Mouse (Mus musculus): ENCODE data around the gene Cerk.

- TF ChIP-seq EP300 (IDR thresholded peaks at IDR 0.05; ENCODE audit: low read length) (no peak), CHD2 (IDR thresholded peaks at IDR 0.05; ENCODE audit: low read length) (no peak), RCOR1 (conservative IDR thresholded peaks at IDR 0.05; ENCODE audit: low read depth, low read length) (no peak), USF1 (IDR thresholded peaks at IDR 0.05; ENCODE audit: low read depth, low read length) (no peak), SIN3A (IDR thresholded peaks at IDR 0.05; ENCODE audit: low read length) (no peak), ZKSCAN1 (IDR thresholded peaks at IDR 0.05; ENCODE audit: borderline replicate concordance, low read depth, low read length) (no peak), UBTF (IDR thresholded peaks at IDR 0.05; ENCODE audit: low read depth, low read length) (no peak), SMC3 (IDR thresholded peaks at IDR 0.05; ENCODE audit: low read depth, low read length) (no peak), JUND (conservative IDR thresholded peaks at IDR 0.05; ENCODE audit: low read depth, low read length) (no peak), CTCF (conservative IDR thresholded peaks at IDR 0.05 in 1 of 2, IDR thresholded peaks at IDR 0.05 in 1 of 2; ENCODE audit: low read depth in 2 of 2, low read length in 2 of 2) (no peak)
These were observed 66.8 kb downstream of the Cerk start for GRCm38 (mm10) chr15:86119186-86119585.

All from CH12.LX (cell line).